Mouse (Mus musculus) kidney, postnatal 14 days (tissue): ENCODE data around the gene Krt28.
A peak's percentile ranks its signal among the peaks of the same experiment; 100 is the strongest.

ENCODE experiments used
- DNase-seq: peaks from one replicate; pipeline ENCODE4 v3.0.0; 2022; ENCODE audit warnings: mixed read lengths

The Krt28 gene

GRCm38 (mm10) chr11:99364412-99364811, 10.3 kb downstream of the Krt28 start:
- DNase-seq, result peak; percentile 29

DNA sequence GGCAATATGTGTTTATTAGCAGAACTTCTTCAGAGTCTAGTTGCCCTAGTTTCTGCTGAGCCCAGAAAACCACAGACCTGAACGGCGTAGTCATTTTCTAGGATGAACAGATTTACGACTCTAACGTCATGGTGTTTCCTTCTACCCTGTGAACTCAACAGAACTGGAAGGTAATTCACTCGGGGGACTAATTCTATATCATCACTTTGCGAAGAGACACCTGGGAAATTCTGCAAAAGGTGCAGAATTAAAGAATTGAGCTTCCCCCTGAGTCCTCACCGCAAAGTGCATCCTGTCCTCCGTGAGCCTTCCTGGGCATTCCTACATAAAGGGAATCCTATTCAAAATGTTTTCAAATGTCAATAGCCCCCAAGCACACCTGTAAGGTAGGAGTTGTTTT, 13.3 kb downstream of the Krt28 start:
- DNase-seq, result no peak

DNA sequence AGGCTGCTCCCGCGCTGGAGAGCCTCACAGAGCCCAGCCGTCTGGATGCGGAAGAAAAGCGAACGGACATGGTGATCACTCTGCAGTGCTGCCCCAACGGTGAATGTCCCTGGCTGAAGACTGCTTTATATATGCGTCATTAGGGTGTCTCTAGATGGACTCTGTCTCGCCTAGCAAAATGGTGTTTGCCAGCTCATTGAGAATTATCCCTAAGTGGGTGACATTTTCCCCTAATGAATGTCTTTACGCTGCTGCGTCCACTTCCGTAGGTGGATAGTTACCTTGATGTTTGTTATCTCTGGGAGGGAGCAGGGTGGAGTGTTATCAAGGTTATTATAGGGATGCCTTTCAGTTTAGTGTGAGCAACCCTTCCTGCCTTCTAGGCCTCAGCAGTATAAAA, 23.7 kb downstream of the Krt28 start, which contains the start of gene Krt27:
Krt27 (minus strand) TSS at position 101 of the 400 bp plus-strand sequence.
- no peak for DNase-seq

GRCm38 (mm10) chr11:99339299-99339847, 35.3 kb downstream of the Krt28 start:
- no peak for DNase-seq

DNA sequence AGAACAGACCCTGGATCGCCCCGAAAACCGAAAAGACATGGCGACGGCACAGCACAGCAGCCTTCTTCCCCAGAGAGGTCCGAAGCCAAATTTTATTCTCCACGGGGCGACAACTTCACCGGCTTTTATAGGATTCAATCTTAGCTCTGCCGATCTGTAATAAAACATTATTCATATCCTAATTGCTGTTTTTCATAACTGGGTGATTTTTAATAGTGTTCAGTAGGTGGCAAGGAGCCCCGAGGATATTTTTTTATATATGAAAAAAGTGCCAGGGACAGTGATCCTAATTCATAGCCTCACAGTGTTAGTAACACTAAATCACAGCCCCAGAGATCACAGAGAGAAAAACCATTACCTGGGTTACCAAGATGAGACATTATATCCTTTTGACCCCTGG, 36.8 kb downstream of the Krt28 start, which contains the start of gene Krt26:
Krt26 (minus strand) TSS at position 101 of the 400 bp plus-strand sequence.
- no peak for DNase-seq

- no peak for DNase-seq
Measured at GRCm38 (mm10) chr11:99333426-99333825, 41.3 kb downstream of the Krt28 start.

DNA sequence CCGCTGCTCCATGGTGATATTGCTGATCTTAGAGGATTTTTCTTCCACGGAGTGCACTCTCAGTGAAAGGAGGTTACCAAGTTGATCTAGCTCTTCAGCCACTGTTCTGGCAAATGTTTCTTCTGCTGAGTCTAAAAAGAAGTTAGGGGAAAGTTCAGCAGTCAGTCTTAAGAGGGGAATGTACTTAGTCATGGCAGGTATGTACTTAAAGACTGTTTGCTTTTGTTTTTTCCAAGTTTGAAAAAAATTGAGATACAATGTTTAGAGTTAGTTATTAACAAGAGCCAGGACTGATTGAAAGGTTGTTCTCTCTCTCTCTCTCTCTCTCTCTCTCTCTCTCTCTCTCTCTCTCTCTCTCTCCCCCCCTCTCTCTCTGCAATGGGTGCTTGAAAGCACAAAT, 45.0 kb downstream of the Krt28 start:
- no peak for DNase-seq

- DNase-seq, result no peak
Measured at GRCm38 (mm10) chr11:99322851-99323250, 51.9 kb downstream of the Krt28 start, which contains the start of gene Krt25. Gene Krt25, minus strand, starts transcription at chr11:99322951.

DNA sequence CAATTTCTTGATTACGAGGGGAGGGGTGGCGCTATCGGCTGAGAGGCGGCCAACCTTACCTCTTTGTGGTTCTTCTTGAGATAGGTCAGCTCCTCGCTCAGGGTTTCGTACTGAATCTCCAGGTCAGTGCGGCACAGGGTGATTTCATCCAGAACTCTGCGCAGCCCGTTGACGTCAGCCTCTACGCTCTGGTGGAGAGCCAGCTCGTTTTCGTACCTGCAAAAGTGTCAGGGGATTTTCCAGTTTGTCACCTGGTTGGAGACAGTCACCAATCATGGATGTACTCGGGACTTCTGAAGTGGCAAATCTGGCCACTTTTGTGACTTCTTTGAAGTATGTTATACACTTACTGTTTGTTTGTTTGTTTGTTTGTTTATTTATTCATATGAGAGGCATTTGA, 53.6 kb downstream of the Krt28 start:
- no peak for DNase-seq

DNA sequence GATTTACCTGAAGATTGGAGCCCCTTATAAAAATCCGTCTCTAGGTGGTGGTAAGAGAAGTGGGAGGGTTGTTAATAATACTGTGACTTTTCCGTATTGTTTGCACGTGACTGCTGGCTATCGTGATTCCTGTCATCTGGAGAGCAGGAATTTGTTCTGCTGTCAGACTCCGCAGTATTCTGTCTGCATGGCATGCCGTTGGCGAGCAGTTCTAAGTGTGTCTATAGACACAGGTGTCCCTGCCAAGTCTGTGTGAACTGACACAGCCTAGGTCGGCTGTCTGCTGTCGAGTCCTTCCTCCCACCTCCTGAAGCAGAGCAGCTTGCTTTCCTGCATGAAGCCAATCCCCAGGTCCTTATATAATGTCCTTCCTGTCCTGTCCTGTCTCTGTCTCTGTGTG, 55.6 kb downstream of the Krt28 start:
- DNase-seq, result no peak

DNA sequence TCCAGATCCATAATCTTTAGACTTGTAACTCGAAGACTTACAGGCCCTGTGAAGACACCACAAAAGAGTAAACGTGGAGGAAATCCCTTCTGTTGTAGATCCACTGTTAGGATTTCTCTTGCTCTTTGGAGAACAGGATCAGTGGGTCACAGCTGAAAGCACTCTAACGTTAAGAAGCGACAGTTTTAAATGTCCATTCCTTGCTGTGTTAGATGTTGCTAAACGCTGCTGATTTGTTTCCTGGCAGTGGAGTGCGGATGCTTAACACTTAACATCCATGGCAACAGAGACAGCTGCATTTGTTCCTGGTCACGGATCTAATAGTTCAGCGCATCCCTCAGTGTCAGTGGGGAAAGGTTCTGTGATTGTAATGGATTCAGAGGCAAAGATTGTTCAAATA, 58.2 kb downstream of the Krt28 start:
- no peak for DNase-seq
